Mouse (Mus musculus) embryonic facial prominence, embryonic 15.5 days (tissue): ENCODE data around the gene Rph3al. TPM values are rescaled to one million over a fixed set of nuclear protein-coding genes. Genes with fewer than 3 reads are reported as not detected.

ENCODE experiments used
- ATAC-seq: fragments of 200-750 bp; cut with Nextera tagmentation; 2 replicates; pipeline ENCODE4 v1.8.0; 2017; ENCODE audit warnings: low read depth, moderate TSS enrichment; ENCODE audit not compliant: insufficient number of reproducible peaks, low FRiP score, low TSS enrichment
- H3K27ac ChIP-seq: fragments of 300-500 bp; sonication (generic); replicated peaks from 2 replicates; pipeline ENCODE4 v1.5.1; 2015; ENCODE audit warnings: mild to moderate bottlenecking, inconsistent platforms
- H3K27me3 ChIP-seq: fragments of 300-500 bp; sonication (generic); 2 replicates; pipeline ENCODE4 v1.6.1; 2015; ENCODE audit warnings: inconsistent platforms
- H3K36me3 ChIP-seq: fragments of 300-500 bp; sonication (generic); 2 replicates; pipeline ENCODE4 v1.6.1; 2015; ENCODE audit warnings: mild to moderate bottlenecking, inconsistent platforms
- H3K4me1 ChIP-seq: fragments of 300-500 bp; sonication (generic); 2 replicates; pipeline ENCODE4 v1.6.1; 2015; ENCODE audit warnings: inconsistent platforms
- H3K4me2 ChIP-seq: fragments of 300-500 bp; sonication (generic); replicated peaks from 2 replicates; pipeline ENCODE4 v1.6.1; 2015; ENCODE audit warnings: mild to moderate bottlenecking, inconsistent platforms
- H3K4me3 ChIP-seq: fragments of 300-500 bp; sonication (generic); replicated peaks from 2 replicates; pipeline ENCODE4 v1.5.1; 2015; ENCODE audit warnings: mild to moderate bottlenecking, inconsistent platforms
- H3K9ac ChIP-seq: fragments of 300-500 bp; sonication (generic); 2 replicates; pipeline ENCODE4 v1.6.1; 2015; ENCODE audit warnings: inconsistent platforms
- H3K9me3 ChIP-seq: fragments of 300-500 bp; sonication (generic); replicated peaks from 2 replicates; pipeline ENCODE4 v1.6.1; 2016; ENCODE audit warnings: inconsistent platforms
- WGBS: fragments of 180-500 bp; shearing (Covaris S2); methylation state at CpG from one replicate; pipeline ENCODE4 v1.1.7; 2015; 5-methylcytosine and 5-hydroxymethylcytosine counted together
- polyA plus RNA-seq: library from polyadenylated mRNA; unstranded; fragments of >200 nt; fragmentation: Nextera tagmentation; extraction: Ambion mirVana; gene quantifications from 2 replicates; pipeline ENCODE4 v1.2.1, GENCODE M21; 2015

The Rph3al gene
- polyA plus RNA-seq, 1 experiment from 2014 or later, result 3.6 TPM

DNA sequence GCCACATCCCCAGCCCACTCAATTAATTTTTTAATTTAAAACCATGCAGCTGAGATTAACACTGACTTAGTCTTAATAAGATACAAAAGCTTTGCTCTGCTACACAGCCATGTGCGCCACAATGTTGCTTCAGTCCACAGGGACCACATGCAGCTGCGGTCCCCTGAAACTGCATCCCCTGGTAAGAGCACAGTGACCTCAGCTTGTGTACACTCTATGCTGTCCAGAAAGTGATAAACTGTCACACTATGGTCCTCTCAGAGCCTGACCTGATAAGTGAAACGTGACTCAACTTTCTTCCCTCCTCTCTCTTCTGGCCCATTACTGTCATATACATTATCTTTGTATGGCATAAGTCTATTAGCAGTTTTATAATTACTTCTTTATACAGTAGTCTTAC, 12.2 kb upstream of the Rph3al start:
- H3K9ac ChIP-seq, result no peak overlapping the region
- peaks cover 9% of the 10 kb centered on the region; the same call in 1 of the 2 replicates for H3K4me1 ChIP-seq
- ATAC-seq, result no peak
- H3K36me3 ChIP-seq, result no peaks in the 10 kb centered on the region
- no peaks in the 10 kb centered on the region for H3K9me3 ChIP-seq
- H3K27ac ChIP-seq, result no peak overlapping the region
- H3K27me3 ChIP-seq, result no peaks in the 10 kb centered on the region
- WGBS, result 80% methylated on average over 3 of the region's 3 CpGs
- no peak overlapping the region for H3K4me2 ChIP-seq
- H3K4me3 ChIP-seq, result no peak overlapping the region

DNA sequence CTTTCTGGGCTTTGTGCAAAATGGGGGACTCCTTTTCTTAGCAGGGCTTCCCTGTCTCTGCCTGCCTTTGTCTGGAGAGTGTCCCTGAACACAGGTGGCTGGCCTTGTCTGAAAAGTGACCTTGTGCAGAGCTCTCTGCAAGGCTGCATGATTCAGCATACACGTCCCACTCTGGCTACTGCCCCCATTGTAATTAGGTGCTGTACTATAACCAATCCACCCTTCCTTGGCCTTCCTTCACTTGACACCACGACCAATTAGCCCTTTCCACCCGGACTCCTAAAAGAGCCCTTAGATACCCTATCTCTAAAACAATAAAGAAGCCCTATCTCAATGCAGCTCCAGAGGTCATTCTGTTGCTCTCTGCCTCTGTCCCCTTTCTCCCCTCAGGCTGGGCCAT, 10.6 kb upstream of the Rph3al start:
- no peaks in the 10 kb centered on the region for H3K9me3 ChIP-seq
- no peaks in the 10 kb centered on the region for H3K36me3 ChIP-seq
- H3K27me3 ChIP-seq, result no peaks in the 10 kb centered on the region
- H3K4me2 ChIP-seq, result no peak overlapping the region
- 45% methylated on average over 3 of the region's 3 CpGs for WGBS
- no peak overlapping the region for H3K4me3 ChIP-seq
- no peak overlapping the region for H3K27ac ChIP-seq
- peaks cover 9% of the 10 kb centered on the region; the same call in 1 of the 2 replicates for H3K4me1 ChIP-seq
- ATAC-seq, result no peak
- H3K9ac ChIP-seq, result no peak overlapping the region

DNA sequence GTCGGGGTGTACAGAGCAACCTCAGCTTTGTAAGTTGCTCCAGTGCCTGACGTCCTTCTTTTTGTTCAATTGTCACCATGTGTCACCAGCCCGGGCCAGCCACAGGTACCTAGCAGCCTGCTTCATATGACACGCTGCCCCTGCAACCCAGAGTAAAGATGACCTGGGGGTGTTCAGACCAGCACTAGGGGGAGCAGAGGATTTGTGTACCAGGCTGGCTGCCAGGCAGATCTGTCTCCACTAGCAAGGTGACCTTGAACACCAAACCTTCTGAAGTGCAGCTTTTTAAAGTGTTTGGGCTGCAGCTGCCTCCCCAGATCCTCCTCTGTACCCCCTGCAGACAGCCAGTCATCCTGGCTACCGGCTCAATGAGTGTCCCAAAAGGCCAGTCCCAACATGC, 9.0 kb upstream of the Rph3al start:
- H3K27me3 ChIP-seq, result no peaks in the 10 kb centered on the region
- no peaks in the 10 kb centered on the region for H3K36me3 ChIP-seq
- H3K4me2 ChIP-seq, result no peak overlapping the region
- H3K9me3 ChIP-seq, result no peaks in the 10 kb centered on the region
- H3K27ac ChIP-seq, result no peak overlapping the region
- ATAC-seq, result no peak
- no peak overlapping the region for H3K4me3 ChIP-seq
- 30% methylated on average over 5 of the region's 5 CpGs for WGBS
- H3K4me1 ChIP-seq, result peaks cover 9% of the 10 kb centered on the region; the same call in 1 of the 2 replicates
- H3K9ac ChIP-seq, result no peak overlapping the region

DNA sequence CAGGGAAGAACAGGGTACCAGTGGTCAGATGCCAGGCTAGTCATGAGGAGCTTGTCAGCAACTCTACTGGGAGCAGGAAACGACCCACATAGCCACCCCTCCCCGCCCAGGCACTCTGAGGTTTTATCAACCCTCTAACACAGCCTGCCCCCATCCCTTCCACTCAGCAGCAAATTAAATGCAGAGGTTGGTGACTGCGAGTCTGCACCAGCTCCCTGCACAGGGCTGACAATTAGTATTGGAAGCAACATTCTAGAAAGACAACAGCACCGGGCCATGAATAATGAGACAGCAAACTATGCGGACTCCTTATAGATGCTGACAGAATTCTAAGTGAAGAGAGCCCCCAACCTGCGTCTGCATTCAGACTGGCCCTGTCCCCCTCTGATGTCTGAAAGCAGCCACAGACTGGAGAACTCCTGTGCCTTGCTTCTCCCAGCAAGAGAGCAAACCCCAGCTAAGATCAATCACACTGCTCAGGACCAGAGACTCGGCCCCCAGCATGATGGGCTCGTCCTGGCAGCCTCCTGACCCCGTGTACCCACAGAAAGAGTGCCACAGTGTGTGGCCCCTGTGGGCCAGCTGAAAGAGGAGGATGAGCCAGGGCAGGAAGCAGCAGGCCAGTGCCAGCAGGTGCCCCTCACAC, 7.7 kb upstream of the Rph3al start:
- WGBS, result 20% methylated on average over 9 of the region's 9 CpGs
- H3K9ac ChIP-seq, result no peak overlapping the region
- no peak for ATAC-seq

DNA sequence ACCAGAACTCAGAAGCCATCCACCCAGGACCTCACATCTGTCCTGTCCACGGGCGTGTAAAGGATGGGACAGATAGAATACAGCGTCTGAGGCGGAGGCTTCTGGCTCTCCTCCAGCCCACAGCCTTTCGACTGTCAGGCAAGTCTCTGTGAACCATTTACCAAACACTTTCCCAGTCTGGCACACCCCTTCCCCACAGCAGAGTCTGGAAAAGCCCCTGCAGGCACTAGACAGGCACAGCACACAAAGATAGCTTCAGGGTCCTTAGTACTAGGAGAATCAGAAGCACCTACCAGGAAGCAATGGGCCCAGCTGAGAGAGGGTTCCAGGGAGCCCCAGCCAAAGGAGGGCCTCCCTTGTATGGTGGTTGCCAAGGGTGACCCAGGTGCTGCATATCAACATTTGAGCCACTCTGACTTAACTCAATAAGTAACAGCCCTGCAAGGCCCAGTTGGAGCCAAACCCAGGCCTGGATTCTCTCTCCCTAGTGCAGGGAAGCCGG, 808 bp downstream of the Rph3al start:
- no peak overlapping the region for H3K9ac ChIP-seq
- no peak overlapping the region; the same call in 1 of the 2 replicates for H3K4me2 ChIP-seq
- H3K36me3 ChIP-seq, result no peaks in the 10 kb centered on the region
- WGBS, result 16% methylated on average over 6 of the region's 6 CpGs
- peak; percentile 77 for ATAC-seq
- no peaks in the 10 kb centered on the region for H3K27me3 ChIP-seq
- no peak overlapping the region for H3K4me3 ChIP-seq
- H3K4me1 ChIP-seq, result peaks cover 39% of the 10 kb centered on the region
- no peaks in the 10 kb centered on the region for H3K9me3 ChIP-seq
- peak overlapping the region; percentile 71 for H3K27ac ChIP-seq

More for the DNA sequence above, 7.7 kb upstream of the Rph3al start:
- Histone ChIP-seq H3K9me3 (no peaks in the 10 kb centered on the region), H3K4me2 (no peak overlapping the region), H3K27ac (no peak overlapping the region), H3K27me3 (no peaks in the 10 kb centered on the region), H3K4me1 (peaks cover 9% of the 10 kb centered on the region; the same call in 1 of the 2 replicates), H3K4me3 (no peak overlapping the region), H3K36me3 (no peaks in the 10 kb centered on the region)

DNA sequence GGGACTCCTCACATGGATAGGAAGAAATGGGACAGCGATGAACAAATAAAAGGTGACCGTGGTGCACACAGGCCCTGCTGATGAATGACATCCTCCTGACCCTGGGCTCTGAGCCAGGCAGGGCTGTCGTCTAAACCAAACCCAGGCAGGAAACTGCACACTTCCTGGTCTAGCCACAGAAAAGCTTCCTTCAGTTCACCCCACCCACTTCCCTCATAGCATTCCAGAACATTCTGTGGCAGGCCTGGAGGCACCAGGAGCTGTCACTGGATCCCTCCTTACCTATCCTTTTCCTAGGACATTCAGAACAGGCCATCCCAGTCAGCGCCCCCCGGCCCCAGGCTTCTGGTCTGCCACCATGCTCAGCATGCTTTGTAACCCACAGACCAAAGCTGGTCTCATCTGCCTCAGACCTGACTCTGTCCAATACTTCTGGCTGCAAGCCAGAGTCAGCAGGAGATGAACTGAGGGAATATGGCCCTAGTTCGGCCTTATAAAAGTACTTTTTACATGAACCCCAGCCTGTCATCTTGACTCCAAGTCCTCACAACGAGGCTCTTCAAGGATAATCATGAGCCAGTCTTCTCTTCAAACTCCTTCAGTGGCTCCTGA, 2.3 kb downstream of the Rph3al start:
- peak; percentile 36; the same call in 1 of the 2 replicates for ATAC-seq
- no peak overlapping the region for H3K4me2 ChIP-seq
- H3K9ac ChIP-seq, result no peak overlapping the region
- H3K9me3 ChIP-seq, result no peaks in the 10 kb centered on the region
- 48% methylated on average over 7 of the region's 7 CpGs for WGBS
- H3K4me1 ChIP-seq, result peaks cover 39% of the 10 kb centered on the region
- H3K27me3 ChIP-seq, result no peaks in the 10 kb centered on the region
- no peak overlapping the region for H3K4me3 ChIP-seq
- no peaks in the 10 kb centered on the region for H3K36me3 ChIP-seq
- peak overlapping the region; percentile 60; the same call in 1 of the 2 replicates for H3K27ac ChIP-seq

DNA sequence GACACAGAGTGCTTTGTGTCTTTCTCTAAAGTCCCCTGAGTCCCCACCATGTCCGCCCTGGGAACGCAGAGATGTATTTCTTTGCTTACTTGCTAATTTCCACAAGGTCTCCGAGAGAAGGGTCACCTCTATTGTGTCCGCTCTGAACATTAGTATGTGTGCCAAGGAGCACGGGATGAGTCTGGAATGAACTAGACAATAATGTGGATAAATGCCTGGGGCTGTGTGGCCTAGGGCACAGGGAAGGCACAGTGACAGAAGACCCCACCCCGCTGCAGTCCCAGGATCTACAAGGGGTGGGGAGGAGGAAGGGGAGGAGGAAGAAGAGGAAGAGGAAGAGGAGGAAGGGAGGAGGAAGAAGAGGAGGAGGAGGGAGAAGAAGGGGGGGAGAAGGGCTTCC, 3.8 kb downstream of the Rph3al start:
- Histone ChIP-seq H3K27me3 (no peaks in the 10 kb centered on the region), H3K27ac (peak overlapping the region; percentile 44; the same call in 1 of the 2 replicates)
- 64% methylated on average over 6 of the region's 6 CpGs for WGBS

DNA sequence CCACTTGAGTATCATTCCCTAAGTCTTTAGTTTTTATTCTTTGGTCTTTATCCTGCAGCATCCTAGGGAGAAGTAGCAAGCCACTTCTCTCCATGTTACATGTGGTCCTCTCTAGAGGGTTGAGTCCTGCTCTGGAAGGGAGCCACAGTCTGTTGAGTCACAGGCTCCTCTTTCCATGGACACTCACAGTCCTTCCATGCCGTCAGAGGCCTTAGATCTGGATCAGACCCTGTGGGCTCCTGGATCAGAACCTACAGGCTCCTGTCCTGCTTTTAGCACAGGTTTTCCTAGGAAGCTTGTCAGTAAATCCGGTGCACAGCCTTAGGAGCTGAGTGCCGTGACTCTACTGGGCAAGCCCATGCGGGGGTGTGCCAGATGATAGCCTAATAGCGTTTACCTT, 4.9 kb downstream of the Rph3al start:
- no peak for ATAC-seq
- Histone ChIP-seq H3K4me1 (peaks cover 33% of the 10 kb centered on the region), H3K36me3 (no peaks in the 10 kb centered on the region), H3K9ac (no peak overlapping the region), H3K27ac (no peak overlapping the region), H3K4me2 (no peak overlapping the region), H3K9me3 (no peaks in the 10 kb centered on the region), H3K27me3 (no peaks in the 10 kb centered on the region), H3K4me3 (no peak overlapping the region)
- 55% methylated on average over 5 of the region's 5 CpGs for WGBS

More for the DNA sequence above, 3.8 kb downstream of the Rph3al start:
- Histone ChIP-seq H3K9me3 (no peaks in the 10 kb centered on the region), H3K36me3 (no peaks in the 10 kb centered on the region), H3K4me2 (no peak overlapping the region), H3K9ac (no peak overlapping the region), H3K4me3 (no peak overlapping the region), H3K4me1 (peaks cover 39% of the 10 kb centered on the region)
- no peak for ATAC-seq

DNA sequence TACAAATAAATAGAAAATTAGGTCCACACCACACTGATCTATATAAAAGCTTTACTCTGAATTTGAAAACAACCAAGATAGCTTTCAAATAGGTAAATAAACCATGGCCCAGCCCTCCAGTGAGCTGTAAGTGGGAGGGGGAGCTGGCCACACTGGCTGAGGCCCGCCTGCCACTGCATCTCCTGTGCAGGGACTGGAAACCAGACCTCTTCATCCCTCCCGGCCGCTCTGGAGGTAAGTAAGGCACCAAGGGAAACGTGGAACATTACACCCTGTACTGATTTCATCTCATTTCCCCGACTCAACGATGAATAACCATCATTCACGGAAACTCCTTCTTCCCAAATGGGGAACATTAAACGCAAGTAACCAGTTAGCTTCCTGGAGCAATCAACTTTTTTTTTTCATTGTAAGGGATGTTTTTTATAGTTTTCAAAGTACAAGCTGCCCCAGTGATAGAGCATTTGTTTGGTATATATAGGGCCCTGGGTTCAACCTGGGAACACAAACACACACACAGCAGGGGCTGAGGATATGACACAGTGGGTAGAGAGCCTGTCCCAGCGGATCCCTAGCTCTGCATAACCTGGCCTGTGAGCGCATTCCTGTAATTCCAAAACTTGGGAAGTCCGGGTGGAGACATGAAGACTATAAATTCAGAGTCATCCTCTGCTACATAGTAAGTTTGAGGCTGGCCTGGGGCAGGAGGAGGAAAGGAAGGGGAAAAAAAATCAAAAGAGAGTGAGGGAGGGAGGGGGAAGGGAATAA, 7.1 kb downstream of the Rph3al start:
- Histone ChIP-seq H3K27me3 (no peaks in the 10 kb centered on the region), H3K4me2 (no peak overlapping the region), H3K9me3 (no peaks in the 10 kb centered on the region), H3K4me3 (no peak overlapping the region), H3K4me1 (peaks cover 21% of the 10 kb centered on the region), H3K27ac (no peak overlapping the region), H3K36me3 (no peaks in the 10 kb centered on the region), H3K9ac (no peak overlapping the region)
- WGBS, result 25% methylated on average over 11 of the region's 11 CpGs
- no peak for ATAC-seq

DNA sequence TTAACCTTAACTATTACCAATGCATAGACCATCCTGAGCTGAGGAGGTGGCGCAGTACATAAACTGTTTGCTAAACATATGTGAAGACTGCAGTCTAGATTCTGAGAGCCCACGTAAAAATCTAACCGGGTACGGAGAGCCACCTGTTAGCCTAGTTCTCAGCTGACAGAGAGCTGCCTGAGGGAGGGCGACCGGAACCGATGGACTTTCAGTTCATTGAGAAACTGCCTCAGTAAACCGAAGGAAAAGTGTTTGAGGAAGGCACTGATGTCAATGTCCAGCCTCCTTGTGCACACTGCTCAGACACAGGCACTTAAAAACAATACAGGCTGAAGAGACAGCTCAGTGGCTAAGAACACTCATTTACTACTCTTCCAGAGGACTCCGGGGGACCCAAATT, 8.0 kb downstream of the Rph3al start:
- Histone ChIP-seq H3K4me1 (peaks cover 14% of the 10 kb centered on the region), H3K4me2 (no peak overlapping the region), H3K27me3 (no peaks in the 10 kb centered on the region), H3K27ac (no peak overlapping the region), H3K36me3 (no peaks in the 10 kb centered on the region), H3K9me3 (no peaks in the 10 kb centered on the region), H3K9ac (no peak overlapping the region), H3K4me3 (no peak overlapping the region)
- WGBS, result 64% methylated on average over 9 of the region's 9 CpGs
- ATAC-seq, result no peak

DNA sequence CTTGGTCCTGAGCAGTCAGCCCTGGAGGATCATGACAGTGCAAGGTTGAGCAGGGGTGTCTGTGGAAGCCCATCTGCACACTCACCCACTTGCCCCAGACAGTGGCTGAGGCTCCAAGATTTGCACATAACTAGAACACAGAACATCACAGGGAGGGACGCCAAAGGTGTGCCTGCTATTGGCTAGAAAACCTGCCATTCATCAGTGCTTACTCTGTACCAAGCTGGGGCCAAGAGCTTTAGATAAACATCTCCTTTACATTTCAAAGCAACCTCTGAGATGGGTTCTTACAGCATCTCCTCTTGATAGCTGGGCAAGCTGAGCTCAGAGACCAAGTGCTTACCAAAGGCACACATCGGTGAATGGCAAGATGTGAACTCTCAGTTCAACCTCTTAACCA, 10.3 kb downstream of the Rph3al start:
- Histone ChIP-seq H3K36me3 (no peaks in the 10 kb centered on the region), H3K27me3 (no peaks in the 10 kb centered on the region), H3K9ac (no peak overlapping the region), H3K27ac (no peak overlapping the region), H3K4me1 (peaks cover 11% of the 10 kb centered on the region), H3K4me2 (no peak overlapping the region), H3K4me3 (no peak overlapping the region), H3K9me3 (no peaks in the 10 kb centered on the region)
- no peak for ATAC-seq
- whole genome bisulfite sequencing, result 86% methylated on average over 2 of the region's 2 CpGs
